Mouse (Mus musculus) midbrain, embryonic 14.5 days (tissue): ENCODE data around the gene Tcap. TPM values are rescaled to one million over a fixed set of nuclear protein-coding genes. Genes with fewer than 3 reads are reported as not detected.
"Not testable (repeated sequence)": the region's sequence is repeated elsewhere in the genome, so short reads cannot be mapped to it uniquely, and the experiment has no call there.

Source experiments
- ATAC-seq: fragments of 200-750 bp; cut with Nextera tagmentation; 2 replicates; pipeline ENCODE4 v1.8.0; 2017; ENCODE audit warnings: moderate number of reproducible peaks, moderate library complexity; ENCODE audit not compliant: low FRiP score, low TSS enrichment
- DNase-seq: peaks from one replicate; pipeline ENCODE4 v3.0.0-alpha.2; 2015
- H3K27ac ChIP-seq: fragments of 300-500 bp; sonication (generic); replicated peaks from 2 replicates; pipeline ENCODE4 v1.5.1; 2014; ENCODE audit warnings: mild to moderate bottlenecking, low read depth, low read length, moderate library complexity
- H3K27me3 ChIP-seq: fragments of 300-500 bp; sonication (generic); 2 replicates; pipeline ENCODE4 v1.6.1; 2014; ENCODE audit warnings: low read length, control low read depth, mixed read lengths; ENCODE audit not compliant: control insufficient read depth, insufficient read depth
- H3K36me3 ChIP-seq: fragments of 300-500 bp; sonication (generic); 2 replicates; pipeline ENCODE4 v1.6.1; 2014; ENCODE audit warnings: low read length, control low read depth; ENCODE audit not compliant: control insufficient read depth, insufficient read depth
- H3K4me1 ChIP-seq: fragments of 300-500 bp; sonication (generic); 2 replicates; pipeline ENCODE4 v1.6.1; 2014; ENCODE audit warnings: mild to moderate bottlenecking, antibody characterized with exemption, low read length, control low read depth; ENCODE audit not compliant: control insufficient read depth, insufficient read depth
- H3K4me2 ChIP-seq: fragments of 300-500 bp; sonication (generic); 2 replicates; pipeline ENCODE4 v1.6.1; 2014; ENCODE audit warnings: mild to moderate bottlenecking, low read length, moderate library complexity
- H3K4me3 ChIP-seq: fragments of 300-500 bp; sonication (generic); replicated peaks from 2 replicates; pipeline ENCODE4 v1.5.1; 2014; ENCODE audit warnings: low read depth, low read length
- H3K9ac ChIP-seq: fragments of 300-500 bp; sonication (generic); replicated peaks from 2 replicates; pipeline ENCODE4 v1.6.1; 2014; ENCODE audit warnings: mild to moderate bottlenecking, low read length, moderate library complexity
- H3K9me3 ChIP-seq: fragments of 300-500 bp; sonication (generic); 2 replicates; pipeline ENCODE4 v1.6.1; 2016; ENCODE audit warnings: low read length, control low read depth, mixed read lengths; ENCODE audit not compliant: control insufficient read depth
- WGBS: fragments of 180-500 bp; shearing (Covaris S2); extraction: QIAGEN DNeasy Blood & Tissue Kit; methylation state at CpG from one replicate; pipeline ENCODE4 v1.1.7; 2014; 5-methylcytosine and 5-hydroxymethylcytosine counted together
- polyA plus RNA-seq: library from polyadenylated mRNA; unstranded; fragments of >200 nt; fragmentation: Nextera tagmentation; extraction: Ambion mirVana; gene quantifications from 2 replicates; pipeline ENCODE4 v1.2.1, GENCODE M21; 2014

The Tcap gene
- polyA plus RNA-seq, 1 experiment from 2014 or later = not detected

DNA sequence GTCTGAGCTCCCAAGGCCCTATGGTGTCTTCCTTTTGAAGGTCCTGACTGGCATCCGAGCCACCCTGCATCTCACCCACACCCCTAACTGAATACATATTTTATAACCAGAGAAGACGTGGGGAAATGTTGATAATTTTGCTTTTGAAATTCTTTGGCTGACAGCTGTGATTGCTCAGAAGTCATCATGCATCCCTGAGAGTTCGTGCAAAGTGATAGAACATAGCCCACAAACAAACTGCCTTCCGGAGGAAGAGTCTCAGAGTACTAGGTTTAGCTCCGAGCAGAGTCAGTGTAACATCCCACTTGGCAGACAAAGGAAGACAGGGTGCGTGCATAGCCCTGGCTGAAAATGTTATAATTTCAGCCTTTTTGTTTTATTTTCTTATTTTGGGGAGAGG lies 10.4 kb upstream of the Tcap start:
- Histone ChIP-seq H3K27me3 (no peaks in the 10 kb centered on the region), H3K27ac (no peak overlapping the region), H3K4me2 (no peak overlapping the region), H3K9me3 (no peaks in the 10 kb centered on the region), H3K4me3 (no peak overlapping the region), H3K9ac (no peak overlapping the region), H3K4me1 (peaks cover 14% of the 10 kb centered on the region), H3K36me3 (peaks cover 37% of the 10 kb centered on the region)
- DNase-seq (no peak), ATAC-seq (no peak)
- 93% methylated on average over 6 of the region's 6 CpGs for WGBS

DNA sequence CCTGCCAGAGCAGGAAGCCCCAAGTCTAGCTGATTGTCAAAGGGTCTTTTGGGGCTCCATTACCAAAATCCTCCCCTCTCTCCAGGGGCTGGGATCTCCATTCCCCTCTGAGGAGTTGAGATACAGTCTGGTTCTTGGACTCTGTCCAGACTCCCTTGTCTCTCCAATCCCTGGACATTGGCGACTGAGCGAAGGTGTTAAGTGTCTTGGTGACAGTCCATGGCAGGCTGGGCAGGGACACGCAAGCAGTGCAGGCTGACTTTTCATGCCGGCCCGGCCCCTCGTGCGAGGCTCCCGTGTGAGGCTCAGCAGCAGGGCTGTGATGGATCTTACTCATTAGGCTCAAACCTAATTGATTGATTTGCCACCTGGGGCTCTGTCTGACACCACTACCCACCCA lies 9.3 kb upstream of the Tcap start:
- Histone ChIP-seq H3K4me3 (no peak overlapping the region), H3K27me3 (no peaks in the 10 kb centered on the region), H3K9me3 (no peaks in the 10 kb centered on the region), H3K9ac (no peak overlapping the region), H3K4me1 (peaks cover 14% of the 10 kb centered on the region), H3K36me3 (peaks cover 47% of the 10 kb centered on the region), H3K4me2 (no peak overlapping the region), H3K27ac (no peak overlapping the region)
- WGBS = 81% methylated on average over 8 of the region's 8 CpGs
- no peak for ATAC-seq
- no peak for DNase-seq

DNA sequence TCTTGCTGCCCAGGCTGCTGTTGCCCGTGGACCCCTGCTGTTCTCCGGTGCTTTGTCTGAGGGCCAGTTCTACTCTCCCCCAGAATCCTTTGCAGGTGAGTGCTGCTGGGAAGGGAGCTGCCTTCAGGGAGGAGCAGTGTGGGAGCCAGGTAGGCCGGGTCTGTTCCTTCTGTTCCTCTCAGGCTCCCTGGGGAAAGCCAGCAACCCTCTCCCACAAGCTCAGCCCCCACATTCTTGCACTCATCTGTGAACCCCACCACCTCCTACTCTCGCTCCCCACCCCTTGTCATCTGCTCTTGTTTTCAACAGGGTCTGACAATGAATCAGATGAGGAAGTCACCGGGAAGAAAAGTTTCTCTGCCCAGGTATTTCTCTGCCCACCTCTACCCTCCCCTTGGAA lies 6.9 kb upstream of the Tcap start:
- H3K9me3 ChIP-seq = no peaks in the 10 kb centered on the region
- no peak for ATAC-seq
- peaks cover 64% of the 10 kb centered on the region for H3K36me3 ChIP-seq
- no peak for DNase-seq
- H3K4me2 ChIP-seq = no peak overlapping the region
- H3K4me3 ChIP-seq = no peak overlapping the region
- H3K27ac ChIP-seq = no peak overlapping the region
- no peak overlapping the region for H3K9ac ChIP-seq
- 74% methylated on average over 5 of the region's 5 CpGs for WGBS
- no peaks in the 10 kb centered on the region for H3K27me3 ChIP-seq
- peaks cover 3% of the 10 kb centered on the region for H3K4me1 ChIP-seq

DNA sequence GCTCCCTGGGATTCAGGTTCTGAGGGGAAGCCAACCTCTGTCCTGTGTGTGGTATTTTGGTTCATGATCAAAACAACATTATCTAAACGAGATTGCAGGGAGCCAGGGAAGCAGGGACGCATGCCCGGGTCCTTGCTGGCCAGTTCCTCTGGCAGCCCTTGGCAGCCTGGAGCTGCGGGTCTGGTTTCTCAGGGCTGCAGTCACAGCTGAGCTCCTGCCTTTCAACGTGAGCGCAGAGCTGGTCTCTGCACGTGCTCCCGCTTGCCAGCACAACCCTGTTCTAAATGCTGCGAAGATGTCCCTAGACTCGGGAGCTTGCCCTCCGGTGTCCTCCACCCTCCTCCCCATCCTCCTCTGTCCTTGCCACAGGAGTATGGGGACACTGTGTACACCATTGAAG lies 5.8 kb upstream of the Tcap start:
- no peaks in the 10 kb centered on the region for H3K9me3 ChIP-seq
- H3K4me3 ChIP-seq = no peak overlapping the region
- no peaks in the 10 kb centered on the region for H3K27me3 ChIP-seq
- no peak overlapping the region for H3K9ac ChIP-seq
- no peak overlapping the region for H3K27ac ChIP-seq
- WGBS = 89% methylated on average over 11 of the region's 11 CpGs
- no peaks in the 10 kb centered on the region for H3K4me1 ChIP-seq
- no peak overlapping the region for H3K4me2 ChIP-seq
- peaks cover 64% of the 10 kb centered on the region for H3K36me3 ChIP-seq
- DNase-seq (no peak), ATAC-seq (no peak)

DNA sequence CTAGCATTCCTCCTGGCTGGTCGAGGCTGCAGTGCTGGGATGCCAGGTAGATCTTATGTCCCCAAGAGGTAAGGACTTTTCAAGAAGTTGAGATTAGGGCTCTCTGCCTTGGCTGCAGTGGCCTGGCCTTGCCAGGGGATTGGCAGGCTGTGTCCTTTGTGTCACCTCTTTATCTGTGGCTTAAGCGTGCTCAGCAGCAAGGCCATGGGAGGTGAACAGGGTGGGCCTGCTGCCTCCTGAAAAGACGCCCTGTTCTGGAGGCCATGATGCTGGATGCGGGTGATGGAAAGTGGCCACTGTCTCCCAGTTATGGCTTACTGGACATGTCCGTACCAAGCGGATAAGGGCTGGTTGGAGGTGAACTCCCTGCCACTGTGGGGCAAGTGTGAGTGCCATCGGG lies 4.2 kb upstream of the Tcap start:
- no peak overlapping the region for H3K9ac ChIP-seq
- peaks cover 64% of the 10 kb centered on the region for H3K36me3 ChIP-seq
- WGBS = 91% methylated on average over 7 of the region's 7 CpGs
- DNase-seq = no peak
- no peaks in the 10 kb centered on the region for H3K4me1 ChIP-seq
- no peak for ATAC-seq
- no peaks in the 10 kb centered on the region for H3K9me3 ChIP-seq
- no peak overlapping the region for H3K4me3 ChIP-seq
- no peaks in the 10 kb centered on the region for H3K27me3 ChIP-seq
- no peak overlapping the region for H3K4me2 ChIP-seq
- no peak overlapping the region for H3K27ac ChIP-seq

DNA sequence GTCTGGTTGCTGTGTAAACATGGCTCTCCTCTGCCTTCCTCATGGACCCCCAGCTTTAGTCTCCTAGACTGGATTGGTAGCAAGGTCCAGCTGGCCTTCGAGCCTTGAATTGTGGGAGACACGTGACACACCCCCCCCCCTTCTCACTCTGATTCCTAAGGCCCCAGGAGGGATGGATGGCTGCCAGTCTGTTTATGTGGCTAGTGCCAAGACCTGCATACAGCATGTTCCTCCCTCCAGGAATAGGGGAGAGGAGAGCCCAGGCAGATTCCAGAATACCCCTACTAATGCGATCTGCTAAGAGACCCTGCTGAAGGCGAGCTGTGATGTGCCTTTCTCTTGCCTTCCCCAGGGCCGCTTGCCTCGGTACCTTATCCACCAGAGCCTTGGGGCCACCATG lies 3.5 kb upstream of the Tcap start:
- peak; percentile 53 for DNase-seq
- Histone ChIP-seq H3K9ac (no peak overlapping the region), H3K4me3 (no peak overlapping the region), H3K4me2 (no peak overlapping the region), H3K9me3 (no peaks in the 10 kb centered on the region), H3K36me3 (peaks cover 58% of the 10 kb centered on the region), H3K4me1 (no peaks in the 10 kb centered on the region), H3K27ac (no peak overlapping the region), H3K27me3 (no peaks in the 10 kb centered on the region)
- ATAC-seq = no peak
- 83% methylated on average over 6 of the region's 6 CpGs for WGBS

DNA sequence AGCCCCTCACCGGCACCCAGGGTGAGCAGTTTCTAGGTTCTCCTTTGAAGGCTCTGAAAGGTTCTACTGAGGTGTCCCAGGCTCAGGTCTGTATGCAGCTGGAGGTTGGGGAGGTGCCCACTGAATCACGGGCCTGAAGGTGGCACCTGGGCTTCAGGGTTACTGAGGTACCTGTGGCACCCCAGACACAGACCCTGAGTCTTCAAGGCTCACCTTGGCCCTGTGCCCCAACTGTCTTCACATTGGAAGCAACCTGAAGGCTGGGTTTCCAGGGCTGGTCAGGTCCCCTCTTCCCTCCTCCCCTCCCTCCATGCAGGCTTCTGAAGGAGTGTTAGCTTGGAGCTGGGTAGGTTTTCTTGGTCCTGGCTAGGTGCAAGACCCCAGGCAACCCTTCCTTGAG lies 2.0 kb upstream of the Tcap start:
- DNase-seq = no peak
- no peaks in the 10 kb centered on the region for H3K4me1 ChIP-seq
- H3K36me3 ChIP-seq = peaks cover 43% of the 10 kb centered on the region
- 96% methylated on average over 2 of the region's 2 CpGs for WGBS
- no peak overlapping the region for H3K27ac ChIP-seq
- no peaks in the 10 kb centered on the region for H3K9me3 ChIP-seq
- no peak overlapping the region for H3K4me2 ChIP-seq
- peaks cover 3% of the 10 kb centered on the region; the same call in 1 of the 2 replicates for H3K27me3 ChIP-seq
- no peak overlapping the region for H3K4me3 ChIP-seq
- ATAC-seq = no peak
- no peak overlapping the region for H3K9ac ChIP-seq

DNA sequence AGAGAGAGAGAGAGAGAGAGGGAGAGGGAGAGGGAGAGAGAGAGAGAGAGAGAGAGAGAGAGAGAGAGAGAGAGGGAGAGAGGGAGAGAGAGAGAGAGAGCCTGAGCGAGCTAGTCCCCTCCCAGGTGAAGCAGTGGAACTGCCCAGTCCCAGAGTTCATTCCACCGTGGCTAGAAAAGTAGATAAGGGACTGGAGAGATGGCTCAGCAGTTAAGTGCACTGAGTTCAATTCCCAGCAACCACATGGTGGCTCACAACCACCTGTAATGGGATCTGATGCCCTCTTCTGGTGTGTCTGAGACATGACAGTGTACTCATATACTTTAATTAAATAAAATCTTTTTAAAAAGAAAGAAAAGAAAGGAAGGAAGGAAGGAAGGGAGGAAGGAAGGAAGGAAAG lies 1.2 kb upstream of the Tcap start:
- H3K9ac ChIP-seq, ATAC-seq, H3K4me1 ChIP-seq, H3K4me3 ChIP-seq, DNase-seq, H3K27ac ChIP-seq, H3K4me2 ChIP-seq, H3K9me3 ChIP-seq: not testable (repeated sequence)
- Histone ChIP-seq H3K36me3 (peaks cover 35% of the 10 kb centered on the region), H3K27me3 (peaks cover 10% of the 10 kb centered on the region; the same call in 1 of the 2 replicates)
- 49% methylated on average over 2 of the region's 2 CpGs for WGBS

DNA sequence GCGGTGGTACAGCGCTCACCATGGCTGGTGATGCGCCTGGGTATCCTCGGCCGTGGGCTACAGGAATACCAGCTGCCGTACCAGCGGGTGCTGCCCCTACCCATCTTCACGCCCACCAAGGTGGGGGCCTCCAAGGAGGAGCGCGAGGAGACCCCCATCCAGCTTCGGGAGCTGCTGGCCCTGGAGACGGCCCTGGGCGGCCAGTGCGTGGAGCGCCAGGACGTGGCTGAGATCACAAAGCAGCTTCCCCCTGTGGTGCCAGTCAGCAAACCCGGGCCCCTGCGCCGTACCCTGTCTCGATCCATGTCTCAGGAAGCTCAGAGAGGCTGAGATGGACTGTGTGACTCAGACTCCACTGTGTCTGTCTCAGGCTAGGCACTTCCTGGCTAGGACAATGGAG lies 605 bp downstream of the Tcap start:
- Histone ChIP-seq H3K27ac (no peak overlapping the region), H3K4me2 (no peak overlapping the region), H3K9ac (no peak overlapping the region), H3K4me1 (no peaks in the 10 kb centered on the region), H3K36me3 (peaks cover 17% of the 10 kb centered on the region), H3K4me3 (no peak overlapping the region), H3K27me3 (peaks cover 20% of the 10 kb centered on the region; the same call in 1 of the 2 replicates), H3K9me3 (no peaks in the 10 kb centered on the region)
- 70% methylated on average over 20 of the region's 20 CpGs for WGBS
- no peak for ATAC-seq
- no peak for DNase-seq
